Mouse (Mus musculus) intestine, embryonic 14.5 days (tissue): ENCODE measurements around the gene Rtn2. TPM values are rescaled to one million over a fixed set of nuclear protein-coding genes. Genes with fewer than 3 reads are reported as not detected.

Source experiments
- ATAC-seq: fragments of 200-750 bp; cut with Nextera tagmentation; replicated peaks from 2 replicates; pipeline ENCODE4 v1.8.0; 2017; ENCODE audit warnings: low read depth, moderate number of reproducible peaks, moderate TSS enrichment, moderate library complexity; ENCODE audit not compliant: low FRiP score, low TSS enrichment
- DNase-seq: peaks from one replicate; pipeline ENCODE4 v3.0.0-alpha.2; 2018; ENCODE audit warnings: low spot score
- H3K27ac ChIP-seq: fragments of 300-500 bp; sonication (generic); 2 replicates; pipeline ENCODE4 v1.5.1; 2014; ENCODE audit warnings: low read depth, mild to moderate bottlenecking, control low read depth
- H3K27me3 ChIP-seq: fragments of 300-500 bp; sonication (generic); replicated peaks from 2 replicates; pipeline ENCODE4 v1.6.1; 2014; ENCODE audit warnings: low read length, control low read depth; ENCODE audit not compliant: control insufficient read depth, insufficient read depth
- H3K36me3 ChIP-seq: fragments of 300-500 bp; sonication (generic); 2 replicates; pipeline ENCODE4 v1.6.1; 2014; ENCODE audit warnings: low read length, control low read depth; ENCODE audit not compliant: control insufficient read depth, insufficient read depth
- H3K4me1 ChIP-seq: fragments of 300-500 bp; sonication (generic); replicated peaks from 2 replicates; pipeline ENCODE4 v1.6.1; 2014; ENCODE audit warnings: low read length, control low read depth, mixed read lengths; ENCODE audit not compliant: control insufficient read depth, insufficient read depth
- H3K4me2 ChIP-seq: fragments of 300-500 bp; sonication (generic); 2 replicates; pipeline ENCODE4 v1.6.1; 2014; ENCODE audit warnings: low read length
- H3K4me3 ChIP-seq: fragments of 300-500 bp; sonication (generic); 2 replicates; pipeline ENCODE4 v1.5.1; 2014; ENCODE audit warnings: low read depth, low read length, control low read depth, mixed read lengths
- H3K9ac ChIP-seq: fragments of 300-500 bp; sonication (generic); 2 replicates; pipeline ENCODE4 v1.6.1; 2014; ENCODE audit warnings: mild to moderate bottlenecking, low read length
- H3K9me3 ChIP-seq: fragments of 300-500 bp; sonication (generic); 2 replicates; pipeline ENCODE4 v1.6.1; 2016; ENCODE audit warnings: low read length, control low read depth; ENCODE audit not compliant: control insufficient read depth
- WGBS: fragments of 180-500 bp; shearing (Covaris S2); extraction: QIAGEN DNeasy Blood & Tissue Kit; methylation state at CpG from one replicate; pipeline ENCODE4 v1.1.7; 2014; 5-methylcytosine and 5-hydroxymethylcytosine counted together
- polyA plus RNA-seq: library from polyadenylated mRNA; unstranded; fragments of >200 nt; fragmentation: Nextera tagmentation; extraction: Ambion mirVana; gene quantifications from 2 replicates; pipeline ENCODE4 v1.2.1, GENCODE M21; 2014

Rtn2 gene
- polyA plus RNA-seq, 1 experiment from 2014 or later = 12.2 TPM

GRCm38 (mm10) chr7:19258336-19258735, 24.1 kb upstream of the Rtn2 start:
- ATAC-seq (no peak), DNase-seq (no peak)
- H3K27ac ChIP-seq = no peak overlapping the region
- H3K27me3 ChIP-seq = no peaks in the 10 kb centered on the region
- no peak overlapping the region for H3K4me3 ChIP-seq
- H3K4me1 ChIP-seq = no peaks in the 10 kb centered on the region
- H3K4me2 ChIP-seq = no peak overlapping the region
- no peaks in the 10 kb centered on the region for H3K9me3 ChIP-seq
- 87% methylated on average over 3 of the region's 3 CpGs for WGBS
- no peak overlapping the region for H3K9ac ChIP-seq
- H3K36me3 ChIP-seq = peaks cover 82% of the 10 kb centered on the region

- no peak for DNase-seq
- Histone ChIP-seq H3K27me3 (no peaks in the 10 kb centered on the region), H3K27ac (no peak overlapping the region), H3K4me1 (peaks cover 32% of the 10 kb centered on the region), H3K9me3 (no peaks in the 10 kb centered on the region), H3K4me3 (no peak overlapping the region), H3K9ac (no peak overlapping the region), H3K4me2 (no peak overlapping the region), H3K36me3 (peaks cover 63% of the 10 kb centered on the region)
- 60% methylated on average over 7 of the region's 7 CpGs for WGBS
- no peak for ATAC-seq
Observed at GRCm38 (mm10) chr7:19265147-19265546, 17.3 kb upstream of the Rtn2 start.

DNA sequence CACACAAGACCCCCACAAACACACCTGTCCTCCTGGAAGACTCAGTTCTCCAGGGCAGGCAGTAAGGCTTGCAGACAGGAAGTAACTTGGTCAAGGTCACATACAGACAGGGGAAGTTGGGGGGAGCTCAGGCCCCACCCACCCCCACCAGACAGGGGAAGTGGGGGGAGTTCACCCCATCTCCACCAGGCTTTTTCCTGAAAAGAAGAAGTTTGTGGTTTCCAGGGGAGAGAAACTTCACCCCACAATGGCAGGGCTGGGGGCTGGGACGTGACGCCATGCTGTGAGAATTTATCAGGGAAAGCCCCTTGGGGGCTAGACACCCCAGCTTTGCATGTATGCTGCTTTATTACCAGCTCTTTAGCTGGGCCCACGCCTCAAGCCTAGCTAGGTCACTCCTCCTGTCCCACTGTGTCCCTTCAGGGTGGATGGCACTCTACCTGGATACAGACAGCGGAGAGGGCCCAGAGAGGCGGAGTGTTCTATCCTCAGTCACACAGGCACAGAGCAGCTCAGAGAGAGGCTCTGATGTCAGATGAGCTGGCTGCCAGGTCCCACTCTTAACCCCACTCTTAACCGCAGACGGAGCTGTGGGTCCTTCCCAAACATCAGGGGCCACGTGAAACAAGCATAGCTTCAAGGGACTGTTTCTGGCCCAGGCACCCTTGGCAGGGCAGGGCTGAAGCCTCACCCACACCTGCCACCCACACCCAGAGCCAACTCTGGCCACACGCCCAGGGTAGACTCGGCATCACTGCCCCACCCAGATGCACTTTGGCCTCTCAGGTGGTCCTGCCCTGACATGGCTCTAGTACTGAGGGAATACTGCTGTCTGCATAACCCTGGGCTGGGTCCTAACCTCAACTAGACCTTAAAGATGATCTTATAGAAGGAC, 16.2 kb upstream of the Rtn2 start:
- WGBS = 73% methylated on average over 10 of the region's 10 CpGs
- H3K9ac ChIP-seq = no peak overlapping the region

DNA sequence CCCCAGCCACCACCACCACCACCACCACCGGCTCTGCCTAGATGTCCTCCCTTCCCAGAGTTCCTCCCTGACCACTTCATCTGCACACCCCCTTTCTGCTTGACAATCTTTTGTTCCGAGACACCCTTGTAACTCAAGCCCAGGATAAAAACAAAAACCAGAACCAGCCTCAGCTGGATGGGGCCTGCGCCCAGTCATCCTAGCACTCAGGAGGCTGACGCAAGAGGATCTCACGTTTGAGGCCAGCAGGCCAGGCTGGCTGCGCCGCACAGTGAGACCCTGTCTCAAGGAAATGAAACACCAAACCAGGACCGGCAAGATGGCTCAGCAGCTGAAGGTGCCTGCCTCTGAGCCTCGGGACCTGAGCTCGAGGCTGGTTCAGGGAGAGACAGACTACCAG, 15.4 kb upstream of the Rtn2 start:
- DNase-seq (no peak), ATAC-seq (no peak)
- no peaks in the 10 kb centered on the region for H3K9me3 ChIP-seq
- no peaks in the 10 kb centered on the region for H3K27me3 ChIP-seq
- no peak overlapping the region for H3K4me3 ChIP-seq
- peak overlapping the region; percentile 40; the same call in 1 of the 2 replicates for H3K27ac ChIP-seq
- peaks cover 32% of the 10 kb centered on the region for H3K4me1 ChIP-seq
- WGBS = 52% methylated on average over 10 of the region's 10 CpGs
- H3K9ac ChIP-seq = no peak overlapping the region
- no peak overlapping the region for H3K4me2 ChIP-seq
- H3K36me3 ChIP-seq = peaks cover 44% of the 10 kb centered on the region

More for the DNA sequence above, 16.2 kb upstream of the Rtn2 start:
- H3K36me3 ChIP-seq = peaks cover 53% of the 10 kb centered on the region
- peaks cover 32% of the 10 kb centered on the region for H3K4me1 ChIP-seq
- ATAC-seq = 0 out of 2 replicates have a peak, but pooled peaks have one; percentile 26
- no peak for DNase-seq
- H3K4me3 ChIP-seq = no peak overlapping the region
- H3K9me3 ChIP-seq = no peaks in the 10 kb centered on the region
- 0 out of 2 replicates have a peak overlapping the region, but pooled peaks have one; percentile 9 for H3K27ac ChIP-seq
- no peaks in the 10 kb centered on the region for H3K27me3 ChIP-seq
- peak overlapping the region; percentile 28 for H3K4me2 ChIP-seq

DNA sequence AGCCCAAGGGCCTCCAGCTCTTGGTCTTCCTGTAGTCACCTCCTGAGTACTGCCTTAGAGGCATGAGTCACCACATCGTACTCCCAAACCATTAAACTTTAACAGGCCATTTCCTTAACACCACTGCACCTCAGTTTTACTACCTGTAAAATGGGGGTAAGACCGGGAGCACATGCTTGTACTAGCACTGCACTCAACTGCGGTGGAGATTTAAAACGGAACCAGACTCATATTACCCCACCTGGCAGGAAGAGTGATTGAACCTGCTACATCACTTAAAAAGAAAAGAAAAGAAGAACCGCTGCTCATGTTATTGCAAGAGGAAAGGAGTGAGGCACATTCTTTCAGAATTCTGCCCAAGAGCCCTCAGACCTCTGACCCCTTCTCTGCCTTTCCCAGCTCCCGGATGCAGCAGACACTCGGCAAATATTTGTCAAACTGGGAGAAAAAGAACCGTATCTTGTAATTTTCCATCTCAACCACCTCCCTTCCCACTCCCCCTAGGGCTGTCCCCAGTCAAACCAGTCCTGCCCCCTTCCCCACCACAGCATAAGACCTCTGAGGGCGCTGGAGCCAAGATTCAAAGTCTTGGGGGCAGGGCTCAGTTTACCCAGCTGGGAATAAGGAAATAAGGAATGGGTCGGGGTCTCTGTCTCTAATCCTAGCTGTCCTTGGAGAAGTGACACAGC, 13.3 kb upstream of the Rtn2 start:
- peak overlapping the region; percentile 96 for H3K4me2 ChIP-seq
- DNase-seq (no peak), ATAC-seq (0 out of 2 replicates have a peak, but pooled peaks have one; percentile 1)
- H3K4me1 ChIP-seq = peaks cover 32% of the 10 kb centered on the region
- peak overlapping the region; percentile 90 for H3K9ac ChIP-seq
- peak overlapping the region; percentile 88 for H3K4me3 ChIP-seq
- H3K9me3 ChIP-seq = no peaks in the 10 kb centered on the region
- peaks cover 23% of the 10 kb centered on the region for H3K36me3 ChIP-seq
- H3K27me3 ChIP-seq = no peaks in the 10 kb centered on the region
- WGBS = 25% methylated on average over 10 of the region's 10 CpGs
- peak overlapping the region; percentile 93 for H3K27ac ChIP-seq

DNA sequence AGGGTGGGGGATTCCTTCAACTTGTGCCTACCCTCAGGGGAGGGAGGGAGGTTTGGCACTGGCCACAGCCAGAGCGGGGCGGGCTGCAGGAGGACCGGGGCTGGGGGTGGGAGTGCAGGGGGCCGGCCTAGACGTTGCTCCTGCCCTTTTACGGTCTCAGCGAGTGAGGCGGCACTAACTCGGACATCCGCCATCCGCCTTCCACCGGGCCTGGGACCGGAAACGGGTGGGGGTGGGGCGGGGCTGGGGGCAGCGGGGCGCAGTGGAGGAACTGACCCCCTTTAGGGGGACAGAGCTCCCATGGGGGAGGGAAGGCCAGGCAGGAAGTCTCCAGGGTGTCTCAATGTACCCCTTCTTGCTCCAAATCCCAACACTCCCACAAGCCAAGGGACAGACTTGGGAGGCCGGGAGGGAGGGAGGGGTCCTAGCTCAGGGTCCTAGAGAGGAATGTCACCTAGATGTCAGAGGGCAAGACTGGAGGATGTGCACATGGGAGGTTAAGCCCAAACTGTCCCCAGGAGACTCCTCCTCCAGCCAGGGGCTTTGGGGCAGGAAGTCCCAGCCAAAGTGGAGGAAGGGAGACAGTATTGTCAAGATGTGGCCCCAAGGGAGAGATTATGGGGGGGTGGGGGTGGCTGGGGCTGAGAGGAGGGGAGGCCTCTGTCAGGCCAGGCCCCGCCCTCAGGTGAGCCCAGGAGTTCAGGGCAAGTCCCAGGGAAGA, 12.5 kb upstream of the Rtn2 start:
- under 1% methylated on average over 19 of the region's 19 CpGs for WGBS
- peak; percentile 75 for DNase-seq
- no peaks in the 10 kb centered on the region for H3K27me3 ChIP-seq
- H3K9me3 ChIP-seq = no peaks in the 10 kb centered on the region
- peaks cover 16% of the 10 kb centered on the region for H3K36me3 ChIP-seq
- peak overlapping the region; percentile 88 for H3K4me3 ChIP-seq
- peak overlapping the region; percentile 93 for H3K27ac ChIP-seq
- ATAC-seq = peak; percentile 27
- H3K9ac ChIP-seq = peak overlapping the region; percentile 90
- peak overlapping the region; percentile 96 for H3K4me2 ChIP-seq
- H3K4me1 ChIP-seq = peaks cover 32% of the 10 kb centered on the region

GRCm38 (mm10) chr7:19270509-19271237, 11.8 kb upstream of the Rtn2 start:
- H3K4me1 ChIP-seq = peaks cover 31% of the 10 kb centered on the region
- no peaks in the 10 kb centered on the region for H3K27me3 ChIP-seq
- H3K27ac ChIP-seq = peak overlapping the region; percentile 93
- DNase-seq = peak; percentile 67
- peak overlapping the region; percentile 90 for H3K9ac ChIP-seq
- WGBS = under 1% methylated on average over 20 of the region's 21 CpGs
- ATAC-seq = no peak
- peak overlapping the region; percentile 88 for H3K4me3 ChIP-seq
- H3K9me3 ChIP-seq = no peaks in the 10 kb centered on the region
- peaks cover 13% of the 10 kb centered on the region; the same call in 1 of the 2 replicates for H3K36me3 ChIP-seq
- H3K4me2 ChIP-seq = peak overlapping the region; percentile 96
